ENCODE assay signal across 9 mouse cellular contexts in genomic region chr19:40257396-40257795, GRCm38 (mm10). TPM values are rescaled to one million over a fixed set of nuclear protein-coding genes. Genes with fewer than 3 reads are reported as not detected.
A peak's percentile ranks its signal among the peaks of the same experiment; 100 is the strongest.
DNase-seq lines count a peak whose midpoint lies in the region; ATAC-seq and TF ChIP-seq lines count a peak whose summit lies in the region.
"Had no signal": no experiment of that assay in that cellular context is flagged by ENCODE, and none has a peak within 500 bp of the region (broad histone marks: within the 10 kb centered on the region; RNA-seq: fewer than 3 reads in every experiment).

No protein-coding gene starts in this region.

- H3K27me3 ChIP-seq in spleen, adult 2 months (ENCODE audit: control insufficient read depth, insufficient read depth, low read length): no peaks in the 10 kb centered on the region

- DNase-seq in B cell, adult 2 months: peak; percentile 38 to 48
- DNase-seq in induced T-regulatory cell, adult 2 months (ENCODE audit: low read depth): peak; percentile 85
- DNase-seq in spleen, adult 2 months (ENCODE audit: low read depth in 1 of 2, low spot score in 2 of 2): peak; percentile 47 to 74
- no peak for DNase-seq in yolk sac, embryonic 10.5 days (ENCODE audit: low spot score)
- DNase-seq: adrenal gland, postnatal 25 days; midbrain, embryonic 14.5 days had no signal

- peak overlapping the region; percentile 75 for H3K27ac ChIP-seq in spleen, adult 2 months (ENCODE audit: insufficient read depth, low read length)

- H3K36me3 ChIP-seq in spleen, adult 2 months (ENCODE audit: control insufficient read depth, insufficient read depth, low read length): no peaks in the 10 kb centered on the region

- peak; percentile 97 for ATAC-seq in CD4-positive, CD25-positive, alpha-beta regulatory T cell, adult 4 months
- ATAC-seq in cerebellum, adult (ENCODE audit: insufficient number of reproducible peaks, low FRiP score, low TSS enrichment): no peak
- no peak for ATAC-seq in frontal cortex, adult (ENCODE audit: low TSS enrichment)

- H3K4me1 ChIP-seq in spleen, adult 2 months (ENCODE audit: control insufficient read depth, insufficient read depth, insufficient read length): peaks cover 11% of the 10 kb centered on the region; the same call in 1 of the 2 replicates

- H3K4me3 ChIP-seq in spleen, adult 2 months (ENCODE audit: extremely low read depth, insufficient read depth, insufficient read length): no peak overlapping the region

- no peak for TF ChIP-seq POLR2A in spleen, adult 2 months (IDR thresholded peaks at IDR 0.05; ENCODE audit: low read depth, low read length)

- no peak for TF ChIP-seq CTCF in spleen, adult 2 months (IDR thresholded peaks at IDR 0.05; ENCODE audit: extremely low read depth, insufficient read depth, insufficient read length, insufficient replicate concordance)

- 3% methylated on average over 4 of the region's 4 CpGs for WGBS in spleen, adult 2 months

RNA-seq across cellular contexts. Expression of gene Pdlim1, which starts 14.2 kb away (rescaled TPM):
- 100 to 1,000 TPM; 133 to 159 TPM for polyA plus RNA-seq in CD4-positive, CD25-positive, alpha-beta regulatory T cell, adult 4 months (2017; shearing (Covaris generic))
- polyA plus RNA-seq in spleen, adult 2 months (2012; rRNA removed): 41.4 and 43.7 TPM in 2 replicates
